In genomic region chr2:71117797-71118708, GRCm38 (mm10) we compare ENCODE assay signal across 8 mouse cellular contexts. TPM values are rescaled to one million over a fixed set of nuclear protein-coding genes. Genes with fewer than 3 reads are reported as not detected.
DNase-seq lines count a peak whose midpoint lies in the region; ATAC-seq and TF ChIP-seq lines count a peak whose summit lies in the region.

Cybrd1 (plus strand) TSS chr2:71117923.

- H3K9me3 ChIP-seq in forebrain, postnatal 0 days (ENCODE audit: low read length) = no peaks in the 10 kb centered on the region
- H3K9me3 ChIP-seq in hindbrain, embryonic 10.5 days = no peaks in the 10 kb centered on the region

- H3K27me3 ChIP-seq in forebrain, postnatal 0 days (ENCODE audit: insufficient read depth, low read length) = peaks cover 4% of the 10 kb centered on the region
- H3K27me3 ChIP-seq in hindbrain, embryonic 10.5 days (ENCODE audit: insufficient read depth, poor library complexity, severe bottlenecking) = peaks cover 41% of the 10 kb centered on the region

- WGBS in forebrain, postnatal 0 days = 4% methylated on average over 60 of the region's 60 CpGs
- 1% methylated on average over 60 of the region's 60 CpGs for WGBS in hindbrain, embryonic 10.5 days

- peak; percentile 54 to 62 for DNase-seq in cerebellum, postnatal 14 days
- DNase-seq in cerebellum, adult 9-10 months = no peak
- DNase-seq in forebrain, postnatal 0 days = peak; percentile 48
- peak; percentile 47 for DNase-seq in hindbrain, embryonic 10.5 days (ENCODE audit: low spot score)
- DNase-seq in liver = peak; percentile 12
- DNase-seq in neural tube, embryonic 10.5 days (ENCODE audit: extremely low spot score, low spot score) = peak; percentile 59
- DNase-seq in spleen, postnatal 4 days (ENCODE audit: low spot score in 2 of 2) = no peak

- 0 out of 2 replicates have a peak, but pooled peaks cover 6% of the 10 kb centered on the region for H3K4me1 ChIP-seq in forebrain, postnatal 0 days (ENCODE audit: insufficient read depth)
- H3K4me1 ChIP-seq in hindbrain, embryonic 10.5 days (replicated peaks) = peaks cover 33% of the 10 kb centered on the region

- H3K27ac ChIP-seq in forebrain, postnatal 0 days (ENCODE audit: low read depth, low read length) = no peak within 1 kb of the TSS
- peak within 1 kb of the TSS; percentile 71 for H3K27ac ChIP-seq in hindbrain, embryonic 10.5 days

- peak within 1 kb of the TSS; percentile 61 for H3K4me2 ChIP-seq in forebrain, postnatal 0 days (ENCODE audit: low read depth)

- TF ChIP-seq CTCF in forebrain, postnatal 0 days (IDR thresholded peaks at IDR 0.05; ENCODE audit: low read depth) = no peak

- H3K36me3 ChIP-seq in forebrain, postnatal 0 days (ENCODE audit: insufficient read depth) = no peaks in the 10 kb centered on the region
- H3K36me3 ChIP-seq in hindbrain, embryonic 10.5 days = no peaks in the 10 kb centered on the region

- H3K9ac ChIP-seq in forebrain, postnatal 0 days = peak within 1 kb of the TSS; percentile 44

- H3K4me3 ChIP-seq in forebrain, postnatal 0 days (ENCODE audit: low read depth, low read length) = peak within 1 kb of the TSS; percentile 30
- H3K4me3 ChIP-seq in hindbrain, embryonic 10.5 days = peak within 1 kb of the TSS; percentile 58

- peak; percentile 36 for ATAC-seq in activated CD4-positive, CD25-positive, alpha-beta regulatory T cell, adult 4 months
- peak; percentile 40 for ATAC-seq in forebrain, postnatal 0 days

RNA-seq across cellular contexts. Expression of gene Cybrd1, which starts in this region (rescaled TPM):
- polyA plus RNA-seq in activated CD4-positive, CD25-positive, alpha-beta regulatory T cell, adult 4 months (2017; shearing (Covaris generic)) = under 1 TPM; 0.12 to 0.22 TPM
- 4.1 and 7.0 TPM in 2 replicates for total RNA-seq in forebrain, postnatal 0 days (2014; rRNA removed)
- 1.6 and 2.5 TPM in 2 replicates for polyA plus RNA-seq in forebrain, postnatal 0 days (2015; fragmentation: Nextera tagmentation; extraction: Ambion mirVana)
- 0.32 and 0.67 TPM in 2 replicates for polyA plus RNA-seq in hindbrain, embryonic 10.5 days (2016; fragmentation: Nextera tagmentation; extraction: Ambion mirVana)

Comparison
In these comparisons a context has a peak if more than half of its experiments do, and no peak if none do; other contexts are left out.
1. DNase-seq: peak in cerebellum, postnatal 14 days (2 of 2), forebrain, postnatal 0 days (single experiment), liver (single experiment) and neural tube, embryonic 10.5 days (single experiment); none in cerebellum, adult 9-10 months (single experiment) and spleen, postnatal 4 days (0 of 2).
2. Peak in ATAC-seq in activated CD4-positive, CD25-positive, alpha-beta regulatory T cell, adult 4 months; RNA of the gene not detected or under 1 TPM.
3. Peak in DNase-seq, H3K4me3 ChIP-seq and H3K27ac ChIP-seq in hindbrain, embryonic 10.5 days; RNA of the gene not detected or under 1 TPM.